Mouse (Mus musculus) ovary, postnatal 10 days (tissue): ENCODE data around the gene Abi3.
"Not testable (repeated sequence)": the region's sequence is repeated elsewhere in the genome, so short reads cannot be mapped to it uniquely, and the experiment has no call there.

Experiments
- DNase-seq: peaks from one replicate; pipeline ENCODE4 v3.0.0; 2022; ENCODE audit warnings: low spot score

Abi3 gene

DNA sequence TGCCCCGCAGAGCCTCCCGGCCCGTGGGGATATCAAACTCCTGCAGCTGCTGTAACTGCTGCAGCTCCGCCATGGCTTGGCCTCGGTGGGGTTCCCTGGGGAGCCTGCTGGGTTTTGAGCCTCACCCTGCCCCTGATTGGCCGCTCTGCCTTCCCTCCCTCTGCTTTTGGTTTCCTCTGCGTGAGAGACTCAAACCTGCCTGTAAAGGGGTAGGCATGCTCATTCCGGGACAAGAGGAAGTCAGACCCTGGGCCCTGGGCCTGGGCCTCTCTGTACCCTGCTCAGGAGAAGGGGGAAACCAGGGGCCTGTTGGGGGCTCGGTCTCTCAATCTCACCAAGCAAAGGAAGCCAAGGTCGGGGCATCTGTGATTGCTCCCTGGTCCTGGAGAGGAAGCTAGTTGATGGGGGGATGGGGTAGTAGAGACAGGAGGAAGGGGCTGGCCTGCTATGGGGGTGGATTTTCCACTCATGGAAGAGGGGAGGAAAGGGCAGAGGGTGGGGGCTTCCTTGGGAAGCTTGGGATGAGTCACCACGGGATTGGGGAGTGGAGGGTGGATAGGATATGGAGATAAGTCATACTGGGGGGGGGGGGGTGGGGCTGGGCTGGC, at the start of gene Abi3:
Gene Abi3, minus strand, starts transcription at position 403 of the 608 bp plus-strand sequence.
- no peak for DNase-seq

DNA sequence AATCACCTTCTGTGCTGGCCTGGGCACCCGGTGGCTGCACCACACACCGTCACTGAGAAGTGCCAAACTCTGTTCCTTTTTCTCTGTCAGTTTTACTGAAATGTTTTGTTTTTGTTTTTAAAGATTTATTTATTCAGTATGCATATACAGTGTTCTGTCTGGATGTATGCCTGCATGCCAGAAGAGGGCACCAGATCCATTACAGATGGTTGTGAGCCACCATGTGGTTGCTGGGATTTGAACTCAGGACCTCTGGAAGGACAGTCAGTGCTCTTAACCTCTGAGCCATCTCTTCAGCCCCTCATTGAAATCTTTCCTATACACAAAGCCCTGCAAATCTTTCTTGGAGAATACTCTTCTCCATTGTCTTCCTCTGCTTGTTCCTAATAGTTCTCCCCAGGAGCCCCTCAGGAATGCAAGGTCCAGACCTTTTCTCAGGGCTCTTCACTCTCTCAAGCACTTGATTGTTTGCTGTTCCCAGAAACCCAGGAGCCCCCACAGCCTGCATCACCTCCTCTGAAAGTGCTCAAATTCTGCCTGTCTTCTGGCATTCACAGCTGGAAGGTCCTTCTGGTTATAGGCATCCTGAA, 48.3 kb upstream of the Abi3 start:
- DNase-seq = no peak

DNA sequence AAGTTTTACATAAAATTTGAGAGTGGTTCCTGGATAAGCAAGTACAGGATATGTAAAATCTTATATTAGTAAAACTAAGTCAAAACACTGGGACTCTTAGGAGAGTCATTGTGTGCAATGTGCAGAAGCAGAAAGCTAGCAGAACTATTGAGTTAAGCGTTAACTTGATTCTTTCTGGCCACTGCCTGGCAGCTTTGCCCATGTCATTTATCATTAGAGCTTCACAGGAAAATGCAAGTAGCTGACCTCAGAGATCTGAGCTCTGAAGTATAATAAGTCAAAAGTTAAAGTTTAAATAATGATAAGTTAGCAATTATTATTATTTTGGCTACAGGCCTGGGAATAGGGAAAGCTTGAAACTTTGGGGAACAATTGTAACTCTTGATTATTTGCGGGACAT, 37.6 kb upstream of the Abi3 start:
- DNase-seq = not testable (repeated sequence)

DNA sequence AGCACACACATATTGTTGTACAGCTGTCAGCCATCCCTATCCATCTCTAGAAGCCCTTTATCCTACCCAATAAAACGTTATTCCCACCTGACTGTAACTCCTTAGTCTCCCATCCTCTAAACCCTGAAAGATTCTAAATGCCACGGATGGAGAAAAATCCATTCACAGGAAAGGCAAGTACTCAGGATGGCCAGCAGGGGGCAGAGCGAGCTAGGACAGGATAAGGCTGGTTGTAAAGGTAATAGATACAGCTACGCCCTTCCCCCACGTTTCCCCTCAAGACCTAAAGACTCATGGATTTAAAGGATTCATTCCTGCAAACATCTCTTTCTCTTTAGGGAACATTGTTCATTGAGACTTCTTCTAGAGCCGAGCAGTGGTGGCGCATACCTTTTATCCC, 34.0 kb upstream of the Abi3 start:
- no peak for DNase-seq

DNA sequence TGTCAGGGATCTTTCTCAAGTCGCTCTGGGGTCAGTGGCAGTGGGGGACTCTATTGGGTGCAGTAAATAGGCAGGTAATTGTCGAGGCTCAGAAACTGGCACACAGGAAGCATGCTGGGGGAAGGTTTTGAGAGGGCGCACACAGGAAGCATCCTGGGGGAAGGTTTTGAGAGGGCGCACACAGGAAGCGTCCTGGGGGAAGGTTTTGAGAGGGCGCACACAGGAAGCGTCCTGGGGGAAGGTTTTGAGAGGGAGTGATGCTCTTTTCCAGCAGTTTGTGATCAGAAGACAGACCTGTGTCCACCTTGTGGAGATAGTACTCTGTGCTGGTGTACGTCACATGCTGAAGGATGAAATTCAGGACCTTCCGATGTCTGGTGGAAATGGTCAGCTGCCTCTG, 33.5 kb upstream of the Abi3 start:
- DNase-seq = no peak

DNA sequence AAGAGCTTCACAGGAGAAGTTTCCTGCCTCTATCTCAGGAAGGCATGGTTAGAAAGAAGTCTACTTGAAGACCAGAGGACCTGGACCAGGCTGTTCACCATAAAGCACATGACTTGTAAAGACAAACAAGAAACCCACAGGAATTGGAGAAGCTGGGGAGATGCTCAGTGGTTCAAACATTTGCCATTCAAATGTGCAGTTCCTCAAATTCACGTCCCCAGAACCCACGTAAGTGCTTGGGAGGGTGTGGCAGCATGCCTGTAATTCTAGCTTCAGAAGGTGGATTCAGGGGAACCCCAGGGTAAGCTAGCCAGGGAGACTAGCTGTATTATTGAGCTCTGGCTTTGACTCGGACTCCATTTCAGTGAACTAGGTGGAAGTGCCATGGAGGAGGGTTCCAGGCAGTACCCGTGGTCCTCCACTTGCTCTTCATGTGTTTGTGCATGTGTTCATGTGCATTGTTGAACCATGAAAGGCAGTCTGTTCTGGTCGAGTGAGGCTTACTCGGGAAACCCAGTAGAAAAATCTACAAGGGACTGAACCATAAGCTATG, 27.7 kb upstream of the Abi3 start:
- no peak for DNase-seq

DNA sequence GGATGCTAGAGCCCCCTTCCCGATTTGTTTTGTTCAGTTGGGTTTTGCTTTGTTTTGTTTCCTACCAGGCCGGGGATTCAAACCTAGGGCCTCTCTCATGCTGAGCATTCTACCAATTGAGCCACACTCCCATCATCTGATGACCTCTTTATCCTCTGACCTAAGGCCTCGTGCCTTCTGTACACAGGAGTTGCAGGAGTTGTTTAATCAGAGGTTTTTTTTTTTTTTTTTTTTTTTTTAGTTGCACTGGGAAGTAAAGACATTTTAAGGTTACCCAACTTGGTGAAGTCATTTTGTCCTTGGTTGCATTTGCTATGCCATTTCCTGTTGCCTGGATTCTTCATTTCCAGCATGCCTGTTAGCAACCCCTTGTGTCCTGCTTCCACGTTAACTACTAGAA, 27.2 kb upstream of the Abi3 start:
- DNase-seq = no peak

DNA sequence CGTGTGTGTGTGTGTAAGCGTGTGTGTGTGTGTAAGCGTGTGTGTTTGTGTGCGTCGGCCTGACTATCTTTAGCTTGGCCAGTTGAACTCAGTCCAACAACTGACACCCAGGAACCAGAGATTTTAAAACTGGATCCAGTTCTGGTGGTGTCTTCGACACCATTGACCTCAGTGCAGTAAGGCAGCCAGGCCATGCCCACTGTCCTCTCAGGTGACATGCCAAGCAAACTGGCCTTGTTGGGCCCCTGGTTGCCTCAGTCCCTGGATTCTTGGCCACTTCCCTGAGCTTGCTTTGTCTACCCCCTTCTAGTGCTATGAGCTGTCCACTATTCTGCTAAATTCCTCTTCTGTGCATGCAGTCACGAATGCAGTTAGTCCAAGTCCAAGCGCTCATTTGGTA, 19.1 kb upstream of the Abi3 start:
- DNase-seq = no peak

DNA sequence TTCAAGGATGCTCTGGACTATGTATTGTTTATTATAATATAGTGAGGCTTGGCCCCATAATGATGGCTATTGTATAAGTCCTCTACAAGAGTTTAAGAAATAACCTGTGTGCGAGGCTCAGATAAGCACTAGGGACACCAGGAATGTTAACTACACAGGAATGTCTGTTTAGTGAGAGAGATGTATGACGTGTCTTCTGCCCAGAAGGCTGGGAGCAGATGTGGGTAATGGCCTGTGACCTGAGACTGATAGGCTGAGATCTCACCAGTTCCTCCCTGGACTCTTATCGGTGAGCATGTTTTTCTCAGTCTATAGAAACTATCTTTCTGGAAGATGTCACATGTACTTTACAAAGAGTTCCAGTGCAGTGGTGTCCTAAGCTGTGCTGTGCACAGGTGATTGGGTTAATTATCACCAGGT, 17.8 kb upstream of the Abi3 start:
- DNase-seq = no peak

DNA sequence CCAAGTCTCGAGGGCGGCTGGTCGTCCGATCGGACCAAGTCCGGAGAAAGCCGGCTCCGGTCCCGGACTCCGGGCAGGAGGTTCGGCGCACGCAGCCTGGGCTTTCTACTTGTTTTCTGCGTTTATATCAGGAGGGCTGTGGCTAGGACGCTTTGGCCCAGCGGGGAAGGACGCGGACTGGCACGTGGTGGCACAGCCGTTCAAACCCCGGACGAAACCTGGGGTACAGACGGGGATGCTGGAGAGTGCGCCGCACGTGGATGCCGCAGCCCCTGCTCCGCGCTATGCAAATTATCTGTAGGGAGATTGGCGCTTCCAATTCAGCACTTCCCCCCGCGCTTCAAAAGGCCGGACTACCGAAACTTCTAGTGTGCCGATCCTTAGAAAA, 17.2 kb upstream of the Abi3 start:
- no peak for DNase-seq

DNA sequence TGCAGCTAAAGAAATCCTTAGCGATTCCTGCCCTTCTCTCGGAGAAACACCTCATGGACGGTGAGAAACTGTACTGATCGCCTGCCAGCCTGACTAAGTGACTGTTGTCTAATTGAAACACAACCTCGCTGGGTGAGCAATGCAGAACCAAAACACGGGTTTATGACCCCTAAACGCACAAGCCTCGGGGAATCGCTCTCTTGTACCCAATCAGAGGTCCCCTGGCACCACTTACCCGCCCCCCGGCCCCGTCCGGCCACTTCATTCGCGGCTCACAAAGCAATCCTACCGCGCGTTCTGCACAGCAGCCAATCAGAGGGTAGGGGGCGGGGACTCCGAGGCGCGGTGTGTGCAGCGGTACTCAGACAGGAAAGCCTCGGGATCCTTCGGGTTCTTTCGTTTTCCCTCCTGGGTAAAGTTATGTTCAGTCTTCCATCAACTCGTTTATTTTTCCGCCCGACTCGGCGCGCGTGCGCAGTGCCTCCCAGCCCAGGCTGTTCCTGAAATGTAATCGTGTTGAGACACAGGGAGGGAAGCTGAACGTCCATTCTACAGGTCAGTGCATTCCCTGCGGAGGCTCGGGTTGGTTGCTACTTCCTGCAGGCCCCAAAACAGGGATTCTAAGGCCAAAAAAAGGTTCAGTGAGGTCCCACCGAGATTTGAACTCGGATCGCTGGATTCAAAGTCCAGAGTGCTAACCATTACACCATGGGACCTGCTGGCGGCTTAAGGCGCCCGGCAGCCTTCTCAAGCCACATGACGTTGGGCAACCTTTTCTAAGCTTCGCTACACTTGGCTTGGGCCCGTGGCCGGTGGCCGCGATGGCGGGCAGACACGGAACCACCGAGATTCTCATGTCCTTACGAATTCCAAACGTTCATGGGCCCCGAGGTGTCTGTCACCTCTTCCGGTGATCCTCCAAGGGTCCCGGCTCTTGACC, 16.5 kb upstream of the Abi3 start:
- DNase-seq = peak; percentile 99

DNA sequence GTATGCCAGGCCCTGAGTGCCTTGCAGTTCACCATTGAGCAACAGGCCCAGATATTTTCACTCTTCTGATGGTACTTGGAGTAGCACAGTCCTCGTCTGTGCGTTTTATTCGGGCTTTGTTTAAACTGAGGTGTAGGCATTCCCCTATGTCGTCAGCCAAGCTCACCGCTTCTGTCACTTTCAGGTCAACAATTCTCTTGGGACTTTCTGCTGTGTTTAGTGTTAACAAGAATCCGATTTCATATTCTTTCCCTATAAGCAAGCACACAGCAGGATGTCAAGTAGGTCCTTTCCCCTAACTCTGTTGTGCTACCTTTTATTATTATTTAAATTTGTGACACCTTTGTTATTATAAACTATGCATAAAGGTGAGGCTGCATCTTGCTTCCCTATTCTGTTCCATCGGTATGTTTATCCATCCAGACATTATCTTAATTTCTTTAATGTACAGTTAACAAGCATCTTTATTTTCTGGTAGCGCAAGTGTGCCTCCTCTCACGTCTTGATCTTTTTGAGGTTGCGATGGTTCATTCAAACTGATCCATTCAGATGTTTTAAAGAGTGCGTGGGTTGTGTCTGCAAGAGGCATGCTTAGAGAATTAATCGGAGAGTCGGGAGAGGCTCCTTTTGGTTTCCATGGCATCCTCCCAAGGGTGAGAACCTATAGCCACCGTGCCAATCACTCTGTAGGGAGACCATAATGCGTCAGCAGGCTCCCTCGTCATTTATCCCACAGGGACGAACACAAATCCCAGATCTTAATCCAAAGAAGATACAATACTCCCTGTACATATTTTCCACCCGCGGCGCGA, 15.6 kb upstream of the Abi3 start:
- DNase-seq = no peak

DNA sequence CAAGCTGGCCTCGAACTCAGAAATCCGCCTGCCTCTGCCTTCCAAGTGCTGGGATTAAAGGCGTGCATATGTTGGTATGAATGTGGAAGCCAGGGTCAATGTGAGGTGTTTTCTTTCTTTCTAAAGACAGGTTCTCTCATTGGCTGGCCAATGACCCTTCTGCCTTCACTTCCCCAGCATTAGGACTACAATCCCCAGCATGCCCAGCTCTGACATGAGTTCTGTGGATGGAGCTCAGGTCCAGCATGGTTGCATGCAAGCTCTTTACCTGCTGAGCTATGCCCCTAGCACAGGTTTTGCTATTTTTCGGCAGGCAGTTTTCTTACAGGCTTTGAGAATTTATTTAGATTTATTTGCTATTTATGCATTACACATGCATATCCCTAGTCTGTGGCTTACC, 15.0 kb upstream of the Abi3 start:
- no peak for DNase-seq

DNA sequence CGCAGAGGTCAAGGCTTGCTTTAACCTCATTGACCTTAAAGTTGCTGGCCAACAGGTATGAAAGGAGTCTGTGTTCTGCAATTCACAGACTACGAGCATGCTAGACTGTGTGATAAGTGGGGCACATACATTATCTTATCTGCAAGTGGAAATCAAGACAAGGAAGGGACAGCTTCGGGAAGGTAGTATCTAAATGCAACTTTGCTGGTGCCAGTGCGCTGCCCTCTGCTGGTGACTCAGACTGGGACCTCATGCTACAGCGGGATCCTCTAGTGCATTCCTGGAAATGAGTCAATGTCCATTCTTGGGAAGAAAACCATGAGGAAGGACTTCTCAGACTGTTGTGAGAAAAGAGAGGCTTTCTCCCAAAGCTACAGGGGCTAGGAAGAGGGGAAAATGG, 11.4 kb upstream of the Abi3 start:
- DNase-seq = no peak

DNA sequence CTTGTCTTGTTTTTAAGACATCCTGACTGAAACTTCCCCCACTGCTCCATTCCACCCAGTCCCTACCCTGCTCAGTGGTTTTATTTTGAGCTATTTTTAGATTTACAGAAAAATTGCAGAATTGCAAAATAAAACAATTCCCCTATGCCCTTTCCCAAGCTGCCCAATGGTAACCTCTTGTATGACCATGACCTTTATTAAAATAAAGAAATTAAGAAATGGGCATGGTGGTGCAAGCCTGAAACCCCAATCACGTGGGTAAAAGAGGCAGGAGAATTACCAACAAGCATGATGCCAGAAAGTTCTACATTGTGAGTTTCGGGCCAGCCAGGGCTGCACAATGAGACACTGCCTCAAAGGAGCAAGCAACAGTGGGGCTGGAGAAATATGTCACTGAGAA, 8.6 kb upstream of the Abi3 start:
- no peak for DNase-seq

DNA sequence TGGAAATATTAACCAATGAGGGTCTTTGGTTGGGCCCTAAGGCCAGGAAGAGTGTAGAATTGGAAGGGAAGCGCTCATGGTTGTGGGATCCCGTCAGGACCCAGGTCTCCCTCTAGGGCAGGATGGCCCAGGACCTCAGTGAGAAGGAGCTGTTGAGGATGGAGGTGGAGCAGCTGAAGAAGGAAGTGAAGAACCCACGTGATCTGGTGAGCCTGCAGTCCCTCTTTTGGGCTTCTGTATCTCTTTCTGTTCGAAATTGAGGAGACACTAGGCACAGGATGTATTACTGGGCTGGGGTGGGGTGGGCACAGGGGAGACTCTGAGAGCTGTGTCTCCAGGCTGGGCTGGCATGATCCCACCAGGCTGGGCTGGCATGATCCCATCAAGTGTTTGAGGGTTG, 2.7 kb upstream of the Abi3 start:
- no peak for DNase-seq

DNA sequence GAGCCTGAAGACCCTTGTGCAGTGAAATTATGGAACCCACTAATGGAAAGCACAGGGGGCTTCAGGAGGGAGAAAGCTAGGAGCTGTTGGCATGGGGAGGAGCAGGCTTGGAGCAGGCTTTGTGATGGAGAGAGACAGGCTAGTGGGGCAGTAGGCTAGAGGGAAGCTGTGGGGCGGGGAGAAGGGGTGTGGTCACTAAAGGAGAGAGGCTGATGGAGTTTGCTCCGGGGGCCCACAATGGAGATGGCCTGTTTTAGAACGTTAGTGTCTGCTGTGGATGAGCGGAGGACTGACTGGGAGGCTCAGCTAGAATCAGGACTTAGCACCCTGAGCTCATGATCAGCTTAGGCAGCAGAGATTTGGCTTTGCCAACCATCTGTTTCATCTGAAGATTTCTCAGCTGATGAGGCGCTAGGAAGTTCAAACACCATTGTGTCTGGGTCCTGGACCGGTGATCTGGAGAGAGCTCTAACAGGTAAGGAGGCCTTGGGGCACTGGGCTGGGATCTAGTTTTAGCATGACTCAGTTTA, 1.2 kb upstream of the Abi3 start:
- no peak for DNase-seq

DNA sequence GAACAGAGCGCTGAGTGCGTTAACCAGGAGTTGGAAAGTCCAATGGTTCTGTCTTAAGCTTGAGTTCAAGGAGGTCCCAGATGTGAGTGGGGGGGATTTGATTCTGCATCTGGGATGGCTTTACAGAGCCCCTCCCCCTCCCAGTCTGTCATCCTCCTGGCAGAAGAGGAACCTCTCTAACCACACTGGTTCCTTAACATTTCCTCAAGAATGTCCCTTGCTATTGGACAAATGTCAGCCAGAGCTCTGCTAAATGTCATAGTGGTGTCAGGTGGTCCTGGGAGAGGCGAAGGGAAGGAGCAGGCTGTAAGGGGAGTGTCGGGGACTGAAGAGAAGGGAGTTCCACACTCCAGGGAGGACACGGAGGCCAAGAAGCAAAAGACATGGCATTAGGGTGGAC, 677 bp upstream of the Abi3 start:
- DNase-seq = no peak

DNA sequence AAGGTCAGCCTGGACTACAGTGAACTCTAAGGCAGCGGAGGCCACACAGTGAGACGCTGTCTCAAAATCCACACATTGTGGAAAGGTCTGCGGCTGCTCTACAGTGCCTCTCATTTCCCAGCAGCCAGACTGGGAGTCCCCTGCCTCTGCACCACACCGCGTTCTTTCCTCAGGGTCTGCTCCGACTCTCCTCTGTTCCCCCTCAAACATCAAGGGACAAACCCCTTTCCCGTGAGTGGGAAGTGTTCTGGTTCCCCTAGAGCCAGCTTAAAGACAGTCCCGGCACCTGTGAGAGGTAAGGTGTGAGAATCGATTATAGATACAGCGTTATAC, 812 bp downstream of the Abi3 start:
- DNase-seq = no peak

DNA sequence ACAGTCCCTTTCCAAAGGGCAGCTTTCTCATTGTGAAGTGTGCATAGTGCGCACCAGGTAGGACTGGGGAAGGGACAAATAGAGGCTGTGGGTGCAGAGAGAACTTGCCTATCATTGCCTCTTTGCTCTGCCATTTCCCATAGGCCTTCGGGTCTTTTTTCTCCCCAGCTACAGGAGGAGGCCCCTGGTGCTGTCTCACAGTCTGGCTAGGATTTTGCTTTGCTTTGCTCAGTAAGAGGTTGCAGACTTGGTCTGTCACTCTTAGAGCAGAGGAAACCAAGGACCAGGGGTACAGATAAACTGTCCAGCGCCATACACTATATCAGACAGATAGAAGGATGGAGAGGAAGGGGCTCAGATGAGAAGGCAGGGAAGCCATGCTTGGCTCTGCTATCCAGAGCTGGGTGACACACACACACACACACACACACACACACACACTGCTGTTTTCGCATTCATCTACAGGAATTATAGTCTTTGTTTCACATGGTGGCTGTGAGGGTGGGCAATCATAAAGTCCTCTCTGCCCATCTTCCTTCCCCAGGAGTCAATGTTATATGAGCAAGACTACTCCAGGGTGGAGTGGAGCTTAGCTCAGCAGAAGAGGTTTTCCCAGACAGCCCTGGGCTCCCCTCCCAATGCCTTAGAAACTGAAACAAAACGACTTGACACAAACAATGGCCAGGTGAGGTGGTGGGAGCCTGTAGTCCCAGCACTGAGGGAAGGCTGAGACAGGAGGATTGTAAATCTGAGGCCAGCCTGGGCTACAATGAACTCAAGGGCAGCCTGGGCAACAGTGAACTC, 1.4 kb downstream of the Abi3 start:
- no peak for DNase-seq
